Mouse (Mus musculus) myocyte (in vitro differentiated cells): ENCODE data around the gene Timm50. TPM values are rescaled to one million over a fixed set of nuclear protein-coding genes. Genes with fewer than 3 reads are reported as not detected.

ENCODE experiments used
- H3K27me3 ChIP-seq: one replicate; pipeline ENCODE4 v1.6.1; 2011; ENCODE audit not compliant: control insufficient read depth, insufficient read depth, insufficient read length
- H3K36me3 ChIP-seq: one replicate; pipeline ENCODE4 v1.6.1; 2011; ENCODE audit not compliant: control insufficient read depth, insufficient read depth
- H3K4me2 ChIP-seq: one replicate; pipeline ENCODE4 v1.6.1; 2011; ENCODE audit warnings: low read depth, control low read depth
- H3K4me3 ChIP-seq: one replicate; pipeline ENCODE4 v1.5.1; 2011; ENCODE audit warnings: mild to moderate bottlenecking, control low read depth, moderate library complexity
- H3K79me2 ChIP-seq: one replicate; pipeline ENCODE4 v1.6.1; 2011; ENCODE audit not compliant: control insufficient read depth, insufficient read depth
- H3ac ChIP-seq: one replicate; pipeline ENCODE4 v1.6.1; 2011; ENCODE audit not compliant: control insufficient read depth, insufficient read length
- CEBPB ChIP-seq: IDR thresholded peaks from 2 replicates; pipeline ENCODE4 v1.6.1; 2011; ENCODE audit warnings: mild to moderate bottlenecking, moderate library complexity; ENCODE audit not compliant: poor library complexity, insufficient read depth, severe bottlenecking
- E2F4 ChIP-seq: IDR thresholded peaks from one replicate; pipeline ENCODE4 v1.6.1; 2011; ENCODE audit warnings: mild to moderate bottlenecking, control low read depth, moderate library complexity; ENCODE audit not compliant: insufficient read depth
- MAX ChIP-seq: IDR thresholded peaks from one replicate; pipeline ENCODE4 v1.6.1; 2011; ENCODE audit warnings: low read depth, mild to moderate bottlenecking, control low read depth
- MYOD1 ChIP-seq, 3 experiments: IDR thresholded peaks; one replicate each; pipeline ENCODE4 v1.6.1; 2011; ENCODE audit warnings: control low read depth in 2 of 3, low read depth in 2 of 3, mild to moderate bottlenecking in 2 of 3, moderate library complexity in 1 of 3; ENCODE audit not compliant: insufficient read length in 2 of 3, control insufficient read depth in 1 of 3
- MYOG ChIP-seq, 3 experiments: IDR thresholded peaks; one replicate each; pipeline ENCODE4 v1.6.1; 2011; ENCODE audit warnings: control low read depth in 2 of 3, low read depth in 2 of 3, mild to moderate bottlenecking in 2 of 3; ENCODE audit not compliant: insufficient read length in 2 of 3, control insufficient read depth in 1 of 3, insufficient read depth in 1 of 3
- POLR2A ChIP-seq: IDR thresholded peaks from one replicate; pipeline ENCODE4 v1.6.1; 2011; ENCODE audit warnings: low read depth, mild to moderate bottlenecking, control low read depth, moderate library complexity; ENCODE audit not compliant: insufficient read length
- POLR2AphosphoS2 ChIP-seq: IDR thresholded peaks from one replicate; pipeline ENCODE4 v1.6.1; 2011; ENCODE audit warnings: low read depth, control low read depth; ENCODE audit not compliant: insufficient read length
- REST ChIP-seq: IDR thresholded peaks from one replicate; pipeline ENCODE4 v1.6.1; 2011; ENCODE audit warnings: mild to moderate bottlenecking, control low read depth, moderate library complexity; ENCODE audit not compliant: insufficient read depth, insufficient read length
- SRF ChIP-seq: IDR thresholded peaks from one replicate; pipeline ENCODE4 v1.6.1; 2011; ENCODE audit warnings: low read depth; ENCODE audit not compliant: control insufficient read depth, insufficient read length
- TCF12 ChIP-seq: IDR thresholded peaks from one replicate; pipeline ENCODE4 v1.6.1; 2011; ENCODE audit warnings: mild to moderate bottlenecking, control low read depth; ENCODE audit not compliant: poor library complexity, insufficient read depth, severe bottlenecking
- TCF3 ChIP-seq: IDR thresholded peaks from one replicate; pipeline ENCODE4 v1.6.1; 2011; ENCODE audit warnings: low read depth, control low read depth; ENCODE audit not compliant: insufficient read length
- USF1 ChIP-seq: IDR thresholded peaks from one replicate; pipeline ENCODE4 v1.6.1; 2011; ENCODE audit warnings: low read depth, mild to moderate bottlenecking, control low read depth, moderate library complexity
- polyA plus RNA-seq: library from polyadenylated mRNA; unstranded; fragments of >200 nt; fragmentation: generic; extraction: Trizol; gene quantifications from one replicate; pipeline ENCODE4 v1.2.1, GENCODE M21; 2012; ENCODE audit warnings: missing spikeins

Timm50 gene
- polyA plus RNA-seq, 1 experiment, result 83.6 TPM

DNA sequence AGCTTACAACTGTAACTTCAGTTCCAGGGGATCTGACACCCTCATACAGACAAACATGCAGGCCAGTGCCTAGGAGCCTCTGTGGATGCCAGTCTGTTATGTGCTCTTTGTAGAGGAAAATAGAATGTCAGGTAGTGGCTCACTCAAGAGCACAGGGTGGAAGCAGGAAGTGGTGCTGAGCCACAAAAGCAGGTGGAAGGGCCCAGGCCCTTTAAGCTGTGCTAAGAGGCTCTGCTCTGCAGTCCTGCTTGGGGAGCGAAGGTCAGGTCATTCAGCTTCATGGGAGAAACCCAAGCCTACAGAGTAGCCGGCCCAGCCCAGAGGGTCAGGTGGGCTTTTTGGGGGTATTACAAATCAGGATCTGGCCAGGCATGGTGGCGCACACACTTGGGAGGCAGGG lies 43.3 kb upstream of the Timm50 start:
- no peak overlapping the region for H3ac ChIP-seq
- H3K4me2 ChIP-seq, result no peak overlapping the region
- peaks cover 28% of the 10 kb centered on the region for H3K36me3 ChIP-seq
- TF ChIP-seq TCF12 (no peak), CEBPB (no peak), POLR2A (no peak), MYOD1 (IDR thresholded peaks at IDR 0.05; ENCODE audit: control insufficient read depth in 1 of 3, insufficient read length in 2 of 3, low read depth in 2 of 3) (no peak), REST (no peak), MAX (no peak), MYOG (IDR thresholded peaks at IDR 0.05; ENCODE audit: control insufficient read depth in 1 of 3, insufficient read depth in 1 of 3, insufficient read length in 2 of 3, low read depth in 2 of 3) (no peak), SRF (no peak), TCF3 (no peak), E2F4 (no peak), POLR2AphosphoS2 (no peak)
- H3K79me2 ChIP-seq, result peaks cover 18% of the 10 kb centered on the region
- no peak overlapping the region for H3K4me3 ChIP-seq
- no peaks in the 10 kb centered on the region for H3K27me3 ChIP-seq

DNA sequence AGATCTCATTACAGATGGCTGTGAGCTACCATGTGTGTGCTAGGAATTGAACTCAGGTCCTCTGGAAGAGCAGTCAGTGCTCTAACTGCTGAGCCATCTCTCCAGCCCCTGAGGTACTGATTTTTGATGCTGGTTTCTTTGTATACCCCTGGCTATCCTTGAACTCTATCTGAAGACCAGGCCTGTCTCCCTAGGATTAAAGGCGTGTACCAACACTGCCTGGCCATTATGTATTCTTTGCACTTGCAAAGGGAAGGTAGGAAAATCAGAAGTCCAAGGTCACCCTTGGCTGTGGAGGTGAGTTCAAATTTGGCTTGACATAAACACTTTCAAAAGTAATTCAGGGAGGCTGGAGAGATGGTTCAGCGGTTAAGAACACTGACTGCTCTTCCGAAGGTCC lies 42.7 kb upstream of the Timm50 start:
- Histone ChIP-seq H3K27me3 (no peaks in the 10 kb centered on the region), H3K36me3 (peaks cover 28% of the 10 kb centered on the region), H3K79me2 (peaks cover 18% of the 10 kb centered on the region)

DNA sequence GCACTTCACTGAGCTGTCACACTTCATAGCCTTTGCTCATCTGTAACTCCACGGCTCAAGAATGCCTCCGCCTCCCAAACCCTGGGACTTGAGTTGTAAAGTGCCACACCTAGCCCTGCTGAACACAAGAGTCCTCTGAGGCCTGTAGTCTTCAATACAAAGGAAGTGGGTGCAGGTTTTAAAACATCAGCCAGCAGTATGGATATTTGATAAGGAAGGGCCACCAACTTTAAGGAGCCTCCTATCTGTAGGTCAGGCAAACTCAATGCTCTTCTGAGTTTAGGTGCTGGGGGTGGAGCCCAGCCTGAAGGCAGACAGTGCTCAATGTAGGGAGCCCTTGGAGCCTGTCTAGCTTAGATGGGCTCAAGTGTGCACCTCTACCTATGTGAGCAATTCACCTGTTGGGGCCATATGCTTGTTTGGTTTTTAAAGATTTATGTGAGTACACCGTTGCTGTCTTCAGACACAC lies 42.3 kb upstream of the Timm50 start:
- Histone ChIP-seq H3K4me2 (no peak overlapping the region), H3K36me3 (peaks cover 28% of the 10 kb centered on the region), H3K27me3 (no peaks in the 10 kb centered on the region), H3K79me2 (peaks cover 18% of the 10 kb centered on the region), H3K4me3 (no peak overlapping the region), H3ac (no peak overlapping the region)
- TF ChIP-seq TCF12 (no peak), POLR2AphosphoS2 (peak; percentile 51)

More for the DNA sequence above, 42.7 kb upstream of the Timm50 start:
- Histone ChIP-seq H3K4me3 (no peak overlapping the region), H3ac (no peak overlapping the region), H3K4me2 (no peak overlapping the region)
- TF ChIP-seq SRF (no peak), CEBPB (no peak), MYOG (IDR thresholded peaks at IDR 0.05; ENCODE audit: control insufficient read depth in 1 of 3, insufficient read depth in 1 of 3, insufficient read length in 2 of 3, low read depth in 2 of 3) (no peak), MYOD1 (IDR thresholded peaks at IDR 0.05; ENCODE audit: control insufficient read depth in 1 of 3, insufficient read length in 2 of 3, low read depth in 2 of 3) (no peak), E2F4 (no peak), REST (no peak), USF1 (no peak)

DNA sequence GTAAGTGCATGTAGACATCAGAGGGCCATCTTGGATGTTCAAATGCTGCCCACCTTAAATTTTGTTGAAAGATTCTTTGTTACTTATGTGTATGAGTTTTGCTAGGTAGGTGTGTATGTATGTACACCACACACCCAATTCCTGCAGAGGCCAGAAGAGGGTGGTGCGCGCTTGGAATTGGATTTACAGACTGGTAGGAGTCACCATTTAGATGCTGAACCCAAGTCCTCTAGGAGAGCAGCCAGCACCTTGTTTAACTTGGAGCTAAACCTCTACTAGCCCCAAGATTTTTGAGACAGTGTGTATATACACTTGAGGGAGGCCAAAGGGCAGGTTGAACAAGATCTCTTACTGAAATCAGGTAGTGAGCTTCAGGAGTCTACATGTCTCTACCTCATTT lies 41.4 kb upstream of the Timm50 start:
- peaks cover 18% of the 10 kb centered on the region for H3K79me2 ChIP-seq
- TF ChIP-seq MAX, result no peak
- no peak for TF ChIP-seq POLR2A
- no peak for TF ChIP-seq E2F4
- no peak for TF ChIP-seq CEBPB
- H3K4me2 ChIP-seq, result no peak overlapping the region
- H3K36me3 ChIP-seq, result peaks cover 28% of the 10 kb centered on the region
- no peaks in the 10 kb centered on the region for H3K27me3 ChIP-seq
- H3ac ChIP-seq, result no peak overlapping the region
- no peak overlapping the region for H3K4me3 ChIP-seq

DNA sequence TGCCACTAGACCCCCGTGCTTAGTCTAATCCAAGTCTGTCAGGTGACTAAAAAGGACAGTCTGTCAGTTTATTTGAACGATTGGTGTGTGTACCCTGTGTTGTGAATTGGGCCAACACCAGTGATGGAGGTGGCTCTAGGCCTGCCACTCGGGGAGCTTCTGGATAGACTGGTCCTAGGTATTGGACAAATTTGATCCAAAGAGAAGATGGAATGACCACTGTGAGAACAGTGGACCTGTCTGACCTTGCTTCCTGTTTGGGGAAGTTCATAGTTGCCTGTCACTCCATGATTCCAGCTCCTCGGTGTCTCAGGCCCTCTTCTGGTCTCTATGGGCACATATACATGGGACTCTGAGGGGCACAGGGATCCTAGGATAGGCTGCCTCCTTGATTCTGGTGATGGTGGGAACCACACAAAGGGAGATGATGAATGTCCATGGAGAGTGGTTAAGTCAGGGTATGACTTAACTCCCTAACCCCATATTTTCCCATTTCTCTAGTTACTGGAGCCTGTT lies 39.9 kb upstream of the Timm50 start:
- H3K36me3 ChIP-seq, result peaks cover 28% of the 10 kb centered on the region
- peaks cover 18% of the 10 kb centered on the region for H3K79me2 ChIP-seq
- TF ChIP-seq POLR2AphosphoS2 (peak; percentile 25), MYOG (IDR thresholded peaks at IDR 0.05; ENCODE audit: control insufficient read depth in 1 of 3, insufficient read depth in 1 of 3, insufficient read length in 2 of 3, low read depth in 2 of 3) (no peak)
- H3K4me2 ChIP-seq, result peak overlapping the region; percentile 71
- no peaks in the 10 kb centered on the region for H3K27me3 ChIP-seq
- H3ac ChIP-seq, result peak overlapping the region; percentile 23
- peak overlapping the region; percentile 97 for H3K4me3 ChIP-seq
